Mouse (Mus musculus): ENCODE measurements around the gene Tmigd3. TPM values are rescaled to one million over a fixed set of nuclear protein-coding genes. Genes with fewer than 3 reads are reported as not detected.
A peak's percentile ranks its signal among the peaks of the same experiment; 100 is the strongest.

The Tmigd3 gene
- polyA plus RNA-seq, 1 experiment from 2014 or later, result 0.18 TPM

DNA sequence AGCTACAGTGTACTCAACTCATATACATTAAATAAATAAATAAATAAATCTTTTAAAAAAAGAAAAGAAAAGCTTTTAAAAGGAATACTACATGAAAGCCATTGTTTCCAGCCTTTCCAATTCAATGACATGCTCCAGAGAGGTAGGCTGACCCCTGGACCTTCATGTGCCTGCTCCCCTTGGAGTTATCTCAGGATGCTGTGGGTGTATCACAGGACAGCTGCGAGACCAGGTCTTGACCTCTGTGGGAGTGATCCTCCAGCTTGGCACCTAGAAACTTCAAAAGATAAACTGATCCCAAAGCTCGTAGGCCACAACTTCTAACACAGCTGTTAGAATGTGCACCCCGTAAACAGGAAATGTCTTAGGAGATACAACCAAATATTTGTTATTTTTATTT lies 32.0 kb upstream of the Tmigd3 start:
- no peak for DNase-seq (ENCODE audit: low spot score)
- Histone ChIP-seq H3K27me3 (replicated peaks; ENCODE audit: control insufficient read depth, insufficient read depth, low read length) (no peaks in the 10 kb centered on the region), H3K9me3 (ENCODE audit: control insufficient read depth, low read length) (no peaks in the 10 kb centered on the region), H3K4me2 (ENCODE audit: low read length) (no peak overlapping the region), H3K27ac (ENCODE audit: low read depth) (no peak overlapping the region), H3K4me3 (ENCODE audit: low read depth, low read length) (no peak overlapping the region), H3K9ac (ENCODE audit: low read length) (no peak overlapping the region), H3K4me1 (replicated peaks; ENCODE audit: control insufficient read depth, insufficient read depth, low read length) (no peaks in the 10 kb centered on the region), H3K36me3 (ENCODE audit: control insufficient read depth, insufficient read depth, low read length) (no peaks in the 10 kb centered on the region)
- WGBS, result 64% methylated on average over 3 of the region's 3 CpGs
- ATAC-seq (replicated peaks; ENCODE audit: low FRiP score, low TSS enrichment, low read depth), result no peak

DNA sequence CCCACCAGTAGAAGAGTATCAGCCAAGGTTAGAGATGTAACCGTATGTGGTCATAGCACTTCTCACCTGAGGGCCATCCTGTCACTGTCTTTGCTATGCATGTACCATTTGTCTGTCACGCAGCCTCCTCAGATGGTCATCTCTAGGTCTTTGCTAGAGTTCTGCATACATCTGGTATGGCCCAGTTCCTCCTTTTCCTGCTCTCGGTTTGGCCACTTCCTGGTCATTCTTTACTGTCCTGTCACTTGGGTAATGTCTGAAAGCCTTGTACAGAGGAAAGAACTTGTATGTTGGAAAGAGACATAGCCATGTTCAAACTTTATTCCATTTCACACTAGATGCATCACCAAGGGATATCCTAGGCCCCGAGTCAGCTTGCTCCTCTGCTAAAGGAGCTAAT lies 30.9 kb upstream of the Tmigd3 start:
- no peak overlapping the region for H3K9ac ChIP-seq (ENCODE audit: low read length)
- H3K36me3 ChIP-seq (ENCODE audit: control insufficient read depth, insufficient read depth, low read length), result no peaks in the 10 kb centered on the region
- no peaks in the 10 kb centered on the region for H3K27me3 ChIP-seq (replicated peaks; ENCODE audit: control insufficient read depth, insufficient read depth, low read length)
- WGBS, result 88% methylated on average over 4 of the region's 4 CpGs
- no peak overlapping the region for H3K4me3 ChIP-seq (ENCODE audit: low read depth, low read length)
- H3K4me1 ChIP-seq (replicated peaks; ENCODE audit: control insufficient read depth, insufficient read depth, low read length), result no peaks in the 10 kb centered on the region
- H3K4me2 ChIP-seq (ENCODE audit: low read length), result no peak overlapping the region
- DNase-seq (ENCODE audit: low spot score) (no peak), ATAC-seq (replicated peaks; ENCODE audit: low FRiP score, low TSS enrichment, low read depth) (no peak)
- no peaks in the 10 kb centered on the region for H3K9me3 ChIP-seq (ENCODE audit: control insufficient read depth, low read length)
- H3K27ac ChIP-seq (ENCODE audit: low read depth), result no peak overlapping the region

DNA sequence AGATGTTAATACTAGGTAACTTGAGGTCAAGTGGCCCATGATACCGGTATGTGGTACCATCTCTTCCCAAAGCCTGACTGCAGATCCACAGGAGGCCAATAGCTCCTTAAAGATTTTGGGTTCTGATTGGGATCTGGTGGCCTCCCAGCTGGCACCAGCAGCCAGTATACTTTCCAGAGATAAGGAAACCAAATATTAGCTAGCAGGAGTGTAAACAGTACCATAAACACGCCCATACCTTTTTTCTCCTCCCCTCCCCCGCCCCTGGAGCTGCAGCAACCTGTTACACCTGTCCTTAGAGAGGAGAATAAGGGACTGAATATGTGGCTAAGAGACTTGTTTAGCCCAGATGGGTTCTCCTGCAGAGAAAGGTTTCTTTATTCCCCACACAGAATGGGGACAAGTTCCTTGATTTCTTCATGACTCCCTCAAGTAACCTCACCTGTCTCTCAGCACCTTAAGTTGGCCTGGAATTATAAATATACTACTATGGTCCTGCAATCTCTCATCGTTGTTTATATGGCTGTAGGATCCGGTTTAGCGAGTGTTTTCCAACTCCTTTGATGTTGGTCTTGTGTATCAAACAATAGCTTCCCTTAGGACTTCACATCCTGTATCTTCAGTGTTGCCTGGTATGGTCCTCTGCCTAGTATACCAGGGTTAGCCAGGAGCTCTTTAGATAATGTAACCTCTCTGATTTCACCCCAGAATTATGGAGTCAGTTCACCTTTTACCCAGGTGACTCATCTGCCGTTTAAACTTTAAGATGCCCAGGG lies 24.2 kb upstream of the Tmigd3 start:
- Histone ChIP-seq H3K4me2 (ENCODE audit: low read length) (no peak overlapping the region), H3K36me3 (ENCODE audit: control insufficient read depth, insufficient read depth, low read length) (no peaks in the 10 kb centered on the region), H3K27ac (ENCODE audit: low read depth) (no peak overlapping the region), H3K9me3 (ENCODE audit: control insufficient read depth, low read length) (no peaks in the 10 kb centered on the region), H3K27me3 (replicated peaks; ENCODE audit: control insufficient read depth, insufficient read depth, low read length) (no peaks in the 10 kb centered on the region), H3K9ac (ENCODE audit: low read length) (no peak overlapping the region), H3K4me1 (replicated peaks; ENCODE audit: control insufficient read depth, insufficient read depth, low read length) (no peaks in the 10 kb centered on the region), H3K4me3 (ENCODE audit: low read depth, low read length) (no peak overlapping the region)
- DNase-seq (ENCODE audit: low spot score), result no peak
- WGBS, result 40% methylated on average over 7 of the region's 7 CpGs
- peak; percentile 77 for ATAC-seq (replicated peaks; ENCODE audit: low FRiP score, low TSS enrichment, low read depth)

DNA sequence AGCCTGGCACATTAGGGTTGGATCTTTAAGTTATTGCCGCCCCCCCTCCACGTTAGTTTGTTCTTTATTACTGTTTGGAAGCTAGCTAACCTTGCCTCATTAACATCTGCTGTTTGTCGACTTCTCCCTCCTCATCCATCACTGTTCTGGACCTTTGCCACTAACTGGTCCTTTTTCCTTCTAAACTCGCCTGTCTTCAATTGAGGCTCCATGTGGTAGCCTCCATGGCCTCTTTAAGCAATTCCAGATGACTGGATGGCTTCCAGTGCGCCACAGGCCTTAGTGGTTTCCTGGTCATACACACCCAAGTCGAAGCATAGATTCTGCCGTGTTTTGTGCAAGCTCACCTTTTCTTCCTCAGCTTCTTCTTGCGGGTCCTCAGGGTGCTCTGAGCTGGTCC lies 16.9 kb upstream of the Tmigd3 start:
- Histone ChIP-seq H3K4me3 (ENCODE audit: low read depth, low read length) (no peak overlapping the region), H3K9me3 (ENCODE audit: control insufficient read depth, low read length) (no peaks in the 10 kb centered on the region), H3K27me3 (replicated peaks; ENCODE audit: control insufficient read depth, insufficient read depth, low read length) (no peaks in the 10 kb centered on the region), H3K4me2 (ENCODE audit: low read length) (no peak overlapping the region), H3K36me3 (ENCODE audit: control insufficient read depth, insufficient read depth, low read length) (no peaks in the 10 kb centered on the region), H3K4me1 (replicated peaks; ENCODE audit: control insufficient read depth, insufficient read depth, low read length) (no peaks in the 10 kb centered on the region), H3K27ac (ENCODE audit: low read depth) (no peak overlapping the region), H3K9ac (ENCODE audit: low read length) (no peak overlapping the region)
- WGBS, result 59% methylated on average over 8 of the region's 8 CpGs
- ATAC-seq (replicated peaks; ENCODE audit: low FRiP score, low TSS enrichment, low read depth) (no peak), DNase-seq (ENCODE audit: low spot score) (no peak)

DNA sequence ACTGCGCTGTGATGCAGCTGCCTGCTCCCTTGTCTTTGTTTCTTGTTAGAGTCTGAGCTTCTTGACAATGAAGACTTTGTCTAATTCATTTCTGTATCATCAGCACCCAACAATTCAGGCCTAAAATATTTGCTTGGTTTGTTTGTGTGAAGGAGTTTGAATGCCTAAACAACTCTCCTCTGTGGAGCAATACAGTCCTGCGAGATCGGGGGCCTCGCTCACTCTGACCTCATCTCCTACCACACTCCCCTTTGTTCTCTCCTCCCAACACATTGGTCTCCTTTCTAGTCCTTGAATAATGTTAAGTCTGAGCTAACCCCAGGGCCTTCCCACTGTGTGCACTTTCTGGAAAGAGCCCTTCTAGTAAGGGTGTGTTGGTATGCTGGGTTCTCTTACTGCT lies 15.9 kb upstream of the Tmigd3 start:
- Histone ChIP-seq H3K4me2 (ENCODE audit: low read length) (no peak overlapping the region), H3K4me3 (ENCODE audit: low read depth, low read length) (no peak overlapping the region), H3K9ac (ENCODE audit: low read length) (no peak overlapping the region), H3K36me3 (ENCODE audit: control insufficient read depth, insufficient read depth, low read length) (no peaks in the 10 kb centered on the region), H3K27ac (ENCODE audit: low read depth) (no peak overlapping the region), H3K27me3 (replicated peaks; ENCODE audit: control insufficient read depth, insufficient read depth, low read length) (no peaks in the 10 kb centered on the region), H3K9me3 (ENCODE audit: control insufficient read depth, low read length) (no peaks in the 10 kb centered on the region), H3K4me1 (replicated peaks; ENCODE audit: control insufficient read depth, insufficient read depth, low read length) (no peaks in the 10 kb centered on the region)
- ATAC-seq (replicated peaks; ENCODE audit: low FRiP score, low TSS enrichment, low read depth) (no peak), DNase-seq (ENCODE audit: low spot score) (no peak)
- WGBS, result 78% methylated on average over 4 of the region's 4 CpGs

DNA sequence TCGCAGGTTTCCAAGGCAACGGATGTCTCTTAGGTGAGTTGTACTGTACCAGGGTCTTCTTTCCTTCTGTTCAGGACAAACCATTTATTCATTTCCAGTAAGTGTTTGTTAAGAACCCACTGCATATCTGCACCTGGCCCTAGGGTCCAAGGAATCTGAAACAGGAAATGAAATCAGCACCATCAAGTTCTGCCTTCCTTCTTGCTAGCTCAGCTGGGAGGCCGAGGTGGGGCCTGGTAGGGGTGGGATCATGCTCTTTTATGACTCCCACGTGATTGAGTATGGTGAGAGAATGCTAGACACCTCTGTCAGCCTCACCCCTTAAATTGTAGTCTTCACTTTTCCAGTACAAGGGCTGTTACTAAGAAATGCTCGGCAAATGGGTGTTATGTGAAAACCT lies 13.2 kb upstream of the Tmigd3 start:
- H3K36me3 ChIP-seq (ENCODE audit: control insufficient read depth, insufficient read depth, low read length), result no peaks in the 10 kb centered on the region
- no peak overlapping the region for H3K9ac ChIP-seq (ENCODE audit: low read length)
- no peak overlapping the region for H3K4me3 ChIP-seq (ENCODE audit: low read depth, low read length)
- ATAC-seq (replicated peaks; ENCODE audit: low FRiP score, low TSS enrichment, low read depth) (no peak), DNase-seq (ENCODE audit: low spot score) (no peak)
- WGBS, result 65% methylated on average over 5 of the region's 5 CpGs
- H3K27me3 ChIP-seq (replicated peaks; ENCODE audit: control insufficient read depth, insufficient read depth, low read length), result no peaks in the 10 kb centered on the region
- H3K4me1 ChIP-seq (replicated peaks; ENCODE audit: control insufficient read depth, insufficient read depth, low read length), result no peaks in the 10 kb centered on the region
- H3K9me3 ChIP-seq (ENCODE audit: control insufficient read depth, low read length), result no peaks in the 10 kb centered on the region
- H3K4me2 ChIP-seq (ENCODE audit: low read length), result no peak overlapping the region
- no peak overlapping the region for H3K27ac ChIP-seq (ENCODE audit: low read depth)

DNA sequence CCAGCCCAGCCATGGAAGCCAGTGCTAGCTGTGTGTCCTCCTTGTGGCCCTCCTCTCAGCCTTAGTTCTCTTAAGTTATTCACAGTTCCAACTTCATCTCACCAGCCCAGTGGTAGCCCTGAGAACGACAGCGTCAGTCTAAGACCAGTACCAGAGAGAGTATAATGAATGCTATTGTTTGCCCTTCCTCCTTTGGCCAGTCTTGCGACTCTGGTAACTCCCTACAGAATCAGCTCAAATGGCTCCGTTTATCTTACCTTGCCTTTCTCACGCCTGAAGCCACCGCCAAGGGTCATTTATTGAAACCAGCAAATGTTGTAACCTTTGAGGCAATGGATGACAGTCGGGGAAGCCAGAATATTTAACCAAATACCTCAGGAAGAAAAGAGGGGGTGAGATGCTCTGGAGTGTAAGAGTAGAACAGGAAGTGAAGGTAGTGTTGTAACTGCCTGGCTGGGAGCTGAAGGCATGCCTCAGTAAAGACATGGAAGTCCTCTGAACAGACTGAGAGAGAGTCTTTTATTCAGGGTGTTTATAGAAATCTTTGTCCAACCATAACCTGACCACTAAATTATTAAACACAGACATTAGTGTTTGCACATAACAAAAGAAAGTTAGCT lies 8.8 kb upstream of the Tmigd3 start:
- Histone ChIP-seq H3K4me1 (replicated peaks; ENCODE audit: control insufficient read depth, insufficient read depth, low read length) (no peaks in the 10 kb centered on the region), H3K4me3 (ENCODE audit: low read depth, low read length) (no peak overlapping the region), H3K36me3 (ENCODE audit: control insufficient read depth, insufficient read depth, low read length) (no peaks in the 10 kb centered on the region), H3K4me2 (ENCODE audit: low read length) (no peak overlapping the region), H3K27me3 (replicated peaks; ENCODE audit: control insufficient read depth, insufficient read depth, low read length) (no peaks in the 10 kb centered on the region), H3K27ac (ENCODE audit: low read depth) (no peak overlapping the region), H3K9ac (ENCODE audit: low read length) (no peak overlapping the region), H3K9me3 (ENCODE audit: control insufficient read depth, low read length) (no peaks in the 10 kb centered on the region)
- peak; percentile 47 for DNase-seq (ENCODE audit: low spot score)
- WGBS, result 47% methylated on average over 7 of the region's 7 CpGs
- no peak for ATAC-seq (replicated peaks; ENCODE audit: low FRiP score, low TSS enrichment, low read depth)

DNA sequence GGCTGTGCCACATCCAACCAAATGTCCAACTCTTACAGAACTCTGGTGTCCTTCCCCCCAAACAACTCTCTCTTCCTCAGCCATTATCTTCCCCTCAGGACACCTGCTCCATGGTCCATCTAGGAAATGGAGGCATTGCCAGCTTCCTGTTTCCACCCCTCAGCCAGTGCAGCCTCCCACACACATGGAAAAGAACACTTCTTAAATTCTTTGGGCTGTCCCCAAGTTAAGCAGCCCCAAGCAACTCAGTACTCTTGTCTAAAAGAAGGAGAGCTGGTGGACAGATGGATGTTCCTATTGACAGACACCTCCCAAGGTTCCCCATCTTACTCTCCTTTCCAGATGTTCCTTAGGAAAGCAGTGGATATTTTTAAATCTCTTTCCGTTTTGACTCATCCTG lies 6.6 kb upstream of the Tmigd3 start:
- ATAC-seq (replicated peaks; ENCODE audit: low FRiP score, low TSS enrichment, low read depth), result no peak
- 68% methylated on average over 1 of the region's 1 CpGs for WGBS

DNA sequence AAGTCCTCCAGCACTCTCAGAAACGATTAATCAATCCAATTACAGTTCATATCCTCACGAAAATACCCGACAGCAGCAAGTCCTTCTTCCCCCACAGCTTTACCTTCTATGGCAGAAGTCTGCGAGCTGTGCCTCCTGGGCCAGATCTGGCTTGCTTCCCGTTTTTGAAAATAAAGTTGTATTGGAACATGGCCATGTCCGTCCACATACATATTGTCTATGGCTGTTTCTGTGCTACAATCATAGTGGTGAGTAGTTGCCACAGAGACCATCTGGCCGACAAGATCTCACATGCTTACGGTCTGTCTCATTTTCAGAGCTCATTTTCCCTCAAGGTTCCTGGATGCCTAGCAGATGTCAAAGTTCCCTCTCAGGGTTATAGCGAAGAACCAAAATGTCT lies 5.6 kb upstream of the Tmigd3 start:
- no peak for ATAC-seq (replicated peaks; ENCODE audit: low FRiP score, low TSS enrichment, low read depth)
- H3K9me3 ChIP-seq (ENCODE audit: control insufficient read depth, low read length), result no peaks in the 10 kb centered on the region
- H3K27ac ChIP-seq (ENCODE audit: low read depth), result peak overlapping the region; percentile 18; the same call in 1 of the 2 replicates

More for the DNA sequence above, 6.6 kb upstream of the Tmigd3 start:
- Histone ChIP-seq H3K9me3 (ENCODE audit: control insufficient read depth, low read length) (no peaks in the 10 kb centered on the region), H3K9ac (ENCODE audit: low read length) (no peak overlapping the region), H3K27me3 (replicated peaks; ENCODE audit: control insufficient read depth, insufficient read depth, low read length) (no peaks in the 10 kb centered on the region), H3K4me3 (ENCODE audit: low read depth, low read length) (no peak overlapping the region), H3K4me2 (ENCODE audit: low read length) (no peak overlapping the region), H3K36me3 (ENCODE audit: control insufficient read depth, insufficient read depth, low read length) (no peaks in the 10 kb centered on the region), H3K4me1 (replicated peaks; ENCODE audit: control insufficient read depth, insufficient read depth, low read length) (no peaks in the 10 kb centered on the region; the same call in 1 of the 2 replicates), H3K27ac (ENCODE audit: low read depth) (no peak overlapping the region)
- no peak for DNase-seq (ENCODE audit: low spot score)

More for the DNA sequence above, 5.6 kb upstream of the Tmigd3 start:
- Histone ChIP-seq H3K9ac (ENCODE audit: low read length) (no peak overlapping the region), H3K4me1 (replicated peaks; ENCODE audit: control insufficient read depth, insufficient read depth, low read length) (no peaks in the 10 kb centered on the region; the same call in 1 of the 2 replicates), H3K4me2 (ENCODE audit: low read length) (no peak overlapping the region), H3K36me3 (ENCODE audit: control insufficient read depth, insufficient read depth, low read length) (no peaks in the 10 kb centered on the region), H3K27me3 (replicated peaks; ENCODE audit: control insufficient read depth, insufficient read depth, low read length) (no peaks in the 10 kb centered on the region), H3K4me3 (ENCODE audit: low read depth, low read length) (no peak overlapping the region)
- no peak for DNase-seq (ENCODE audit: low spot score)
- WGBS, result 71% methylated on average over 9 of the region's 9 CpGs

All from intestine, embryonic 14.5 days (tissue).